Mouse (Mus musculus) midbrain, postnatal 0 days (tissue): ENCODE data around the gene Slit3. TPM values are rescaled to one million over a fixed set of nuclear protein-coding genes. Genes with fewer than 3 reads are reported as not detected.

Experiments used
- ATAC-seq: fragments of 200-750 bp; cut with Nextera tagmentation; 2 replicates; pipeline ENCODE4 v1.8.0; 2017; ENCODE audit warnings: moderate number of reproducible peaks, mild to moderate bottlenecking, moderate TSS enrichment, moderate library complexity; ENCODE audit not compliant: low FRiP score
- DNase-seq: peaks from one replicate; pipeline ENCODE4 v3.0.0-alpha.2; 2015; ENCODE audit warnings: low spot score
- H3K27ac ChIP-seq: fragments of 300-500 bp; sonication (generic); 2 replicates; pipeline ENCODE4 v1.5.1; 2014; ENCODE audit warnings: low read depth, mild to moderate bottlenecking, low read length, mixed read lengths
- H3K27me3 ChIP-seq: fragments of 300-500 bp; sonication (generic); 2 replicates; pipeline ENCODE4 v1.6.1; 2014; ENCODE audit warnings: low read length, control low read depth, mixed read lengths; ENCODE audit not compliant: insufficient read depth
- H3K36me3 ChIP-seq: fragments of 300-500 bp; sonication (generic); 2 replicates; pipeline ENCODE4 v1.6.1; 2014; ENCODE audit warnings: low read length, control low read depth, mixed read lengths; ENCODE audit not compliant: insufficient read depth
- H3K4me1 ChIP-seq: fragments of 300-500 bp; sonication (generic); 2 replicates; pipeline ENCODE4 v1.6.1; 2014; ENCODE audit warnings: mild to moderate bottlenecking, control low read depth, antibody characterized with exemption, low read length, mixed read lengths; ENCODE audit not compliant: insufficient read depth
- H3K4me2 ChIP-seq: fragments of 300-500 bp; sonication (generic); 2 replicates; pipeline ENCODE4 v1.6.1; 2014; ENCODE audit warnings: low read depth, mild to moderate bottlenecking, low read length, mixed read lengths; ENCODE audit not compliant: poor library complexity, severe bottlenecking
- H3K4me3 ChIP-seq: fragments of 300-500 bp; sonication (generic); 2 replicates; pipeline ENCODE4 v1.5.1; 2014; ENCODE audit warnings: low read depth, mild to moderate bottlenecking, low read length, moderate library complexity
- H3K9ac ChIP-seq: fragments of 300-500 bp; sonication (generic); replicated peaks from 2 replicates; pipeline ENCODE4 v1.6.1; 2014; ENCODE audit warnings: mild to moderate bottlenecking, low read length, moderate library complexity, mixed read lengths; ENCODE audit not compliant: poor library complexity, severe bottlenecking
- H3K9me3 ChIP-seq: fragments of 300-500 bp; sonication (generic); 2 replicates; pipeline ENCODE4 v1.6.1; 2016; ENCODE audit warnings: low read length, control low read depth
- CTCF ChIP-seq: IDR thresholded peaks from 2 replicates; pipeline ENCODE4 v1.5.1; 2016; ENCODE audit warnings: antibody characterized with exemption, mild to moderate bottlenecking
- WGBS: fragments of 180-500 bp; shearing (Covaris S2); extraction: QIAGEN DNeasy Blood & Tissue Kit; methylation state at CpG from one replicate; pipeline ENCODE4 v1.1.7; 2014; 5-methylcytosine and 5-hydroxymethylcytosine counted together
- polyA plus RNA-seq: library from polyadenylated mRNA; unstranded; fragments of >200 nt; fragmentation: Nextera tagmentation; extraction: Ambion mirVana; gene quantifications from 2 replicates; pipeline ENCODE4 v1.2.1, GENCODE M21; 2015
- total RNA-seq: library from RNA; depleted of rRNA; stranded (reverse); fragments of >200 nt; gene quantifications from 2 replicates; pipeline ENCODE4 v1.2.3, GENCODE M21; 2014

Slit3 gene
- total and polyA plus RNA-seq, 2 experiments from 2014 or later = 3.6 to 7.7 TPM

GRCm38 (mm10) chr11:35370705-35371104, 249.7 kb downstream of the Slit3 start:
- Histone ChIP-seq H3K27me3 (peaks cover 29% of the 10 kb centered on the region), H3K36me3 (no peaks in the 10 kb centered on the region), H3K27ac (no peak overlapping the region), H3K4me2 (no peak overlapping the region), H3K9ac (no peak overlapping the region), H3K4me1 (0 out of 2 replicates have a peak, but pooled peaks cover 2% of the 10 kb centered on the region), H3K4me3 (no peak overlapping the region), H3K9me3 (0 out of 2 replicates have a peak, but pooled peaks cover 3% of the 10 kb centered on the region)
- TF ChIP-seq CTCF = no peak
- ATAC-seq (no peak), DNase-seq (no peak)
- WGBS = 19% methylated on average over 5 of the region's 5 CpGs

- H3K27ac ChIP-seq = no peak overlapping the region
- no peak overlapping the region for H3K4me3 ChIP-seq
- H3K9me3 ChIP-seq = 0 out of 2 replicates have a peak, but pooled peaks cover 3% of the 10 kb centered on the region
- peaks cover 19% of the 10 kb centered on the region; the same call in 1 of the 2 replicates for H3K27me3 ChIP-seq
- TF ChIP-seq CTCF = peak; percentile 22; the same call in 1 of the 2 replicates
- DNase-seq (no peak), ATAC-seq (no peak)
- H3K9ac ChIP-seq = no peak overlapping the region
- 91% methylated on average over 3 of the region's 3 CpGs for WGBS
- H3K4me1 ChIP-seq = no peaks in the 10 kb centered on the region
- no peaks in the 10 kb centered on the region for H3K36me3 ChIP-seq
- H3K4me2 ChIP-seq = no peak overlapping the region
Observed at GRCm38 (mm10) chr11:35372410-35372809, 251.4 kb downstream of the Slit3 start.

- WGBS = 69% methylated on average over 4 of the region's 4 CpGs
- Histone ChIP-seq H3K36me3 (no peaks in the 10 kb centered on the region), H3K27me3 (peaks cover 12% of the 10 kb centered on the region; the same call in 1 of the 2 replicates), H3K4me2 (no peak overlapping the region), H3K4me1 (no peaks in the 10 kb centered on the region), H3K27ac (no peak overlapping the region), H3K4me3 (no peak overlapping the region), H3K9me3 (0 out of 2 replicates have a peak, but pooled peaks cover 3% of the 10 kb centered on the region), H3K9ac (no peak overlapping the region)
- ATAC-seq (no peak), DNase-seq (no peak)
- no peak for TF ChIP-seq CTCF
Observed at GRCm38 (mm10) chr11:35375072-35375471, 254.0 kb downstream of the Slit3 start.

GRCm38 (mm10) chr11:35378802-35379201, 257.8 kb downstream of the Slit3 start:
- H3K9ac ChIP-seq = no peak overlapping the region
- H3K27ac ChIP-seq = no peak overlapping the region
- TF ChIP-seq CTCF = no peak
- H3K4me3 ChIP-seq = no peak overlapping the region
- no peak for DNase-seq
- H3K9me3 ChIP-seq = no peaks in the 10 kb centered on the region
- no peak for ATAC-seq
- H3K4me1 ChIP-seq = no peaks in the 10 kb centered on the region
- H3K4me2 ChIP-seq = no peak overlapping the region
- no peaks in the 10 kb centered on the region for H3K36me3 ChIP-seq
- WGBS = 81% methylated on average over 7 of the region's 7 CpGs
- peaks cover 18% of the 10 kb centered on the region; the same call in 1 of the 2 replicates for H3K27me3 ChIP-seq

DNA sequence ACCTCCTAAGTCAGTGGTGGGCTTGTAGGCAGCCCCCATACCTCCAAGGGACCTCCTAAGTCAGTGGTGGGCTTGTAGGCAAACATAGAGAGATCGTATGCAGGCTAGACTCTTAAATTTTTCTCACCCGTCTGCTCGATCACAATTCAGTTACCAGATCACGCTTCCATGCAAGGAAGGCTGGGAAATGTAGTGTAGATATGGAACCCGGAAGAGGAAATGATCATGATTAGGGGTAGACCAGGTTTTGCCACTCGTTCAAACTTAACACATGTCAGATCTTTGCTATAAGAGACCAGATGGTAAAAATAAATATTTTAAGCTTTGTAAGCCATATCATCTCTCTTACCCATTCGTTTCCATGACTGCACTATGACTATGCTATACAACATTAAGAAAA, 258.4 kb downstream of the Slit3 start:
- no peak for TF ChIP-seq CTCF
- H3K9me3 ChIP-seq = no peaks in the 10 kb centered on the region
- no peak overlapping the region for H3K27ac ChIP-seq
- no peak overlapping the region for H3K4me3 ChIP-seq
- WGBS = 81% methylated on average over 7 of the region's 7 CpGs
- H3K36me3 ChIP-seq = no peaks in the 10 kb centered on the region
- no peak overlapping the region for H3K4me2 ChIP-seq
- no peaks in the 10 kb centered on the region for H3K4me1 ChIP-seq
- H3K27me3 ChIP-seq = peaks cover 18% of the 10 kb centered on the region; the same call in 1 of the 2 replicates
- ATAC-seq (no peak), DNase-seq (no peak)
- H3K9ac ChIP-seq = no peak overlapping the region

DNA sequence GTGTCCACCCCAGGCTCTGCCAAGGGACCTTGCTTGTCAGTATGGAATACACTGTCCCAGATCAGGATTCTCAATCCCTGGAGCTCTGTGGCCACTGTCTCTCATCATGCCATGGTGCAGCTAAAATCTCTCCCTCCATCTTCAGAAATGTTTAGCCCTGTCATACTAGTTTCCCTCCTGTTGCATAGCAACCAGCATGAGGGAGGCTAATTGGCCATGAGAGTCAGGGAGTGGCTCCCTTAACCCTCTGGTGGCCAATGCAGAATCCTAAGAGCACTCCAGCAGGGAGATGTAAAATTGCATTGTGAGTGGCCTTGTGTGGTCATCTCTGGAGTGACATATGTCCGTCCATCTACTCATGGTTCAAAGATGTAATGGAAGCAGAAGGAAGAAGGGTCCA, 259.7 kb downstream of the Slit3 start:
- Histone ChIP-seq H3K9ac (no peak overlapping the region), H3K9me3 (no peaks in the 10 kb centered on the region), H3K4me3 (no peak overlapping the region), H3K4me2 (no peak overlapping the region), H3K4me1 (no peaks in the 10 kb centered on the region), H3K27me3 (peaks cover 16% of the 10 kb centered on the region; the same call in 1 of the 2 replicates), H3K36me3 (no peaks in the 10 kb centered on the region), H3K27ac (no peak overlapping the region)
- DNase-seq (no peak), ATAC-seq (no peak)
- peak; percentile 21; the same call in 1 of the 2 replicates for TF ChIP-seq CTCF
- WGBS = 87% methylated on average over 1 of the region's 1 CpGs
